Mouse (Mus musculus): ENCODE data around the gene Aqp9.

- TF ChIP-seq POLR2A (IDR thresholded peaks at IDR 0.05; ENCODE audit: control insufficient read depth, extremely low read depth, insufficient read depth, low read length, poor library complexity) (no peak), CTCF (IDR thresholded peaks at IDR 0.05; ENCODE audit: borderline replicate concordance, control insufficient read depth, extremely low read depth, insufficient read depth, low read length, poor library complexity) (no peak)
These were observed 29.5 kb downstream of the Aqp9 start for GRCm38 (mm10) chr9:71138936-71139335.

Measured in thymus, adult 2 months (tissue).